Mouse (Mus musculus) spleen, adult 2 months (tissue): ENCODE results near the gene Unc5b. TPM values are rescaled to one million over a fixed set of nuclear protein-coding genes. Genes with fewer than 3 reads are reported as not detected.

ENCODE experiments used
- DNase-seq, 2 experiments: peaks; one replicate each; pipeline versions ENCODE4 v3.0.0 to v3.0.0-alpha.2; 2012 to 2021; ENCODE audit warnings: low spot score in 2 of 2, low read depth in 1 of 2
- H3K27ac ChIP-seq: fragments of 200-500 bp; 2 replicates; pipeline ENCODE4 v1.5.1; 2012; ENCODE audit warnings: low read length, inconsistent platforms; ENCODE audit not compliant: insufficient read depth
- H3K27me3 ChIP-seq: fragments of 200-500 bp; 2 replicates; pipeline ENCODE4 v1.6.1; 2012; ENCODE audit warnings: mild to moderate bottlenecking, moderate library complexity, low read length, inconsistent platforms; ENCODE audit not compliant: control insufficient read depth, insufficient read depth
- H3K36me3 ChIP-seq: fragments of 200-500 bp; 2 replicates; pipeline ENCODE4 v1.6.1; 2012; ENCODE audit warnings: mild to moderate bottlenecking, low read length, inconsistent platforms; ENCODE audit not compliant: control insufficient read depth, insufficient read depth
- H3K4me1 ChIP-seq: fragments of 200-500 bp; 2 replicates; pipeline ENCODE4 v1.6.1; 2011; ENCODE audit warnings: inconsistent platforms; ENCODE audit not compliant: control insufficient read depth, insufficient read depth, insufficient read length
- H3K4me3 ChIP-seq: fragments of 200-500 bp; 2 replicates; pipeline ENCODE4 v1.5.1; 2011; ENCODE audit warnings: mild to moderate bottlenecking, inconsistent platforms; ENCODE audit not compliant: insufficient read depth, insufficient read length; ENCODE audit errors: extremely low read depth
- CTCF ChIP-seq: fragments of 200-500 bp; IDR thresholded peaks from 2 replicates; pipeline ENCODE4 v1.5.1; 2011; ENCODE audit warnings: mild to moderate bottlenecking, inconsistent platforms; ENCODE audit not compliant: insufficient read depth, insufficient read length, insufficient replicate concordance; ENCODE audit errors: extremely low read depth
- POLR2A ChIP-seq: fragments of 200-500 bp; IDR thresholded peaks from 2 replicates; pipeline ENCODE4 v1.6.1; 2011; ENCODE audit warnings: low read depth, low read length, inconsistent platforms
- WGBS: fragments of 180-500 bp; shearing (Covaris S2); methylation state at CpG from one replicate; pipeline ENCODE4 v1.1.7; 2018; 5-methylcytosine and 5-hydroxymethylcytosine counted together
- polyA plus RNA-seq: library from polyadenylated mRNA; depleted of rRNA; stranded (reverse); fragments of >200 nt; gene quantifications from 2 replicates; pipeline ENCODE4 v1.2.3, GENCODE M21; 2012

Gene Unc5b
- polyA plus RNA-seq, 1 experiment: 3.8 TPM

DNA sequence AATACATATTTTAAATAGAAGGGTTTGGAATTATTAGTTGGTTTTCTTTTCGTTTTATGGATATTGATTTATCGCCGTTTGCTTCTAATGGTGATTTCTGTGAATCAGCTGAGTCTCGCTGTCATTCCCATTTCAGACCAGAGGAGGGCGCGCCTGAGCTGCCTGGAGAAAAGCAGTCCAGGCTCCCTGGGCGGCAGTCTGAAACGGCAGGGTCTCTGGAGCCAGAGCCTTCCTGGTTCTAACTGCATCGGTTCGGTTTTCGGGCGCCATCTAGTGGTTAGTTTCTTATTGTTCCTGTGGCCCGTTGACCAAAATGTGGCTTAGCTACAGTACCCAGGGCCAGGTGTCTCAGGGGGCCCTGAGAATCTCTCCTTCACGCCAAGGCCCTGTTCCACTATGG is 71.0 kb downstream of the Unc5b start:
- WGBS: 8% methylated on average over 14 of the region's 14 CpGs
- H3K36me3 ChIP-seq: no peaks in the 10 kb centered on the region
- no peaks in the 10 kb centered on the region for H3K4me1 ChIP-seq
- no peak overlapping the region for H3K4me3 ChIP-seq
- TF ChIP-seq CTCF (peak; percentile 90), POLR2A (no peak)
- no peak overlapping the region for H3K27ac ChIP-seq
- no peaks in the 10 kb centered on the region for H3K27me3 ChIP-seq
- DNase-seq: peak; percentile 84 to 86

DNA sequence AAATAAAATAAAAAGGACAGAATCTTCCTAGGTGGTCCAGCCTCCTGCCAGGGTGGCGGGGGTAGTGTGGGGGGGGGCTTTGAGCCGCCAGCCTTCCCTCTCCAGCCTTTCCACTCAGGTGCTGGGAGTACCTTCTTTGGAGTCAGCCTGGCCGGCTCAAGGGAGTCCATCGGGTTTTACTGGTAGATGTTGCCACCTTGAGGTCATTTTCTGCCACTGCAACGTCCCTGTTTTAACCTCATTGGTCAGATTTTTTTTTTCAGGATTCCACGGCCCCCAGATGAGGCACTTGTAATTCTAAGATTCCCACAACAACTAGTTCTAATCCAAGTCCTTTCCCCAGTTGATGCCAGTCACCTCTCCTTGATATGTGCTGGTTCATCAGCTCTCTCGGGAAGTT is 74.4 kb downstream of the Unc5b start:
- TF ChIP-seq CTCF (peak; percentile 68; the same call in 1 of the 2 replicates), POLR2A (no peak)
- 8% methylated on average over 7 of the region's 7 CpGs for WGBS
- H3K4me3 ChIP-seq: no peak overlapping the region
- H3K27ac ChIP-seq: no peak overlapping the region
- peak; percentile 34 to 66 for DNase-seq
- no peaks in the 10 kb centered on the region for H3K27me3 ChIP-seq
- peaks cover 7% of the 10 kb centered on the region; the same call in 1 of the 2 replicates for H3K4me1 ChIP-seq
- H3K36me3 ChIP-seq: no peaks in the 10 kb centered on the region

DNA sequence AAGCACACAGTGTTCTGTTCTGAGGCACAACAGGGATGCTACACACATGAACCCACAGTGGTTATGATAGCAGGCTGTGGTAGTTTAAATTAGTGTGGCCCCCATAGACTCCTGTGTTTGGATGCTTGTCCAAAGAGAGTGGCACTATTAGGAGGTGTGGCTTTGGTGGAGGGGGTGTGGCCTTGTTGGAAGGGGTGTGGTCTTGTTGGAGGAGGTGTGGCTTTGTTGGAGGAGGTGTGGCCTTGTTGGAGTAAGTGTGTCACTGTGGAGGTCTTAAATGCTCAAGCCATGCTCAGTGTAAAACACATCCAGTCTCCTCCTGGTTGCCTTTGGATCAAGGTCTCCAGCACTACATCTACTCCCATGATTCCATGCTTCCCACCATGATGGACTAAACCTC is 75.2 kb downstream of the Unc5b start:
- no peak for TF ChIP-seq POLR2A
- no peak for TF ChIP-seq CTCF
- H3K36me3 ChIP-seq: no peaks in the 10 kb centered on the region
- no peaks in the 10 kb centered on the region for H3K27me3 ChIP-seq
- peaks cover 8% of the 10 kb centered on the region; the same call in 1 of the 2 replicates for H3K4me1 ChIP-seq
- DNase-seq: no peak
- H3K4me3 ChIP-seq: no peak overlapping the region
- H3K27ac ChIP-seq: no peak overlapping the region

- no peaks in the 10 kb centered on the region; the same call in 1 of the 2 replicates for H3K36me3 ChIP-seq
- H3K4me3 ChIP-seq: no peak overlapping the region
- H3K4me1 ChIP-seq: peaks cover 8% of the 10 kb centered on the region; the same call in 1 of the 2 replicates
- no peak for DNase-seq
- H3K27me3 ChIP-seq: no peaks in the 10 kb centered on the region
- no peak overlapping the region for H3K27ac ChIP-seq
- TF ChIP-seq CTCF (no peak), POLR2A (no peak)
- 89% methylated on average over 8 of the region's 8 CpGs for WGBS
Observed at GRCm38 (mm10) chr10:60753941-60754340, 77.4 kb downstream of the Unc5b start.

DNA sequence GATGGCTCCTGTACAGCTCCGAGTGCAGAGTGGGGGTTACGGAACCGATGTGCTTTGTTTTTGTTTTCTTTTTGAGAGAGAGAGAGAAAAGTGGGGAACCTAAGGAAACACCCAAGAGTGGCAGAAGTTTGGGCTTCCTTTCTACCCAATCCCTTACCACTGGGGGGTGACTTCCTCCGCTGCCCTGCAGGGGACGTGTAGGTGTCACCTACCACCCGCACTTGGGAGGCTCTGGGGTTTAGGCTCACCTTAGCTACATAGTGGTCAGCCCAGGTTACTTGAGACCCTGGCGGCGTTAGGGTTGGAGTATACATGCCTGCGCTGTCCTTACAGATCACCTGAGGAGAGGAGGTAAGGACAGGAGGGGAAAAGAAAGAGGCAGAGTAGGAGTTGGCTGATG is 78.1 kb downstream of the Unc5b start:
- H3K4me1 ChIP-seq: peaks cover 11% of the 10 kb centered on the region; the same call in 1 of the 2 replicates
- WGBS: 76% methylated on average over 9 of the region's 9 CpGs
- H3K27me3 ChIP-seq: no peaks in the 10 kb centered on the region
- no peak for DNase-seq
- peaks cover 3% of the 10 kb centered on the region; the same call in 1 of the 2 replicates for H3K36me3 ChIP-seq
- no peak overlapping the region for H3K4me3 ChIP-seq
- H3K27ac ChIP-seq: peak overlapping the region; percentile 49
- TF ChIP-seq CTCF: no peak
- no peak for TF ChIP-seq POLR2A

GRCm38 (mm10) chr10:60752040-60753020 is 79.1 kb downstream of the Unc5b start, which contains the start of gene Slc29a3:
Gene Slc29a3, minus strand, starts transcription at chr10:60752794.
- peak; percentile 84 to 98 for DNase-seq
- Histone ChIP-seq H3K36me3 (peaks cover 3% of the 10 kb centered on the region; the same call in 1 of the 2 replicates), H3K27ac (peak within 1 kb of the TSS; percentile 84), H3K27me3 (no peaks in the 10 kb centered on the region), H3K4me3 (peak within 1 kb of the TSS; percentile 92), H3K4me1 (peaks cover 11% of the 10 kb centered on the region; the same call in 1 of the 2 replicates)
- TF ChIP-seq POLR2A: peak; percentile 94
- peak; percentile 16; the same call in 1 of the 2 replicates for TF ChIP-seq CTCF
- WGBS: 3% methylated on average over 41 of the region's 41 CpGs
